17 mouse cellular contexts compared by ENCODE assay signal in the genomic region with DNA sequence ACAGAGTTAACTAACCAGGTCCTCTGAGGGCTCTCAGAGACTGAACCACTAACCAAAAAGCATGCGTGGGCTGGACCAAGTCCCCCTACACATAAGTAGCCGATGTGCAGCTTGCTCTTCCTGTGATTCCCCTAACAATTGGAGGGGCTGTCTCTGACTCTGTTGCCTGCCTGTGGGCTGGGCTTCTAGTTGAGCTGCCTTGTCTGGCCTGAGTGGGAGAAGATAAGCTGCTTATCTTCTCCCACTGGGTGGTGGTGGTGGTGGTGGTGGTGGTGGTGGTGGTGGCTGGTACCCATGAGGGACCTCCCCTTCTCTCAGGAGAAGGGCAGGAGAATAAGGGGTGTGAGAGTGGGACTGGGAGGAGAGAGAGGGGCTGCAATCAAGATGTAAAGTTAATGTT. TPM values are rescaled to one million over a fixed set of nuclear protein-coding genes. Genes with fewer than 3 reads are reported as not detected.
A peak's percentile ranks its signal among the peaks of the same experiment; 100 is the strongest.
DNase-seq lines count a peak whose midpoint lies in the region; ATAC-seq and TF ChIP-seq lines count a peak whose summit lies in the region.
"Had no signal": no experiment of that assay in that cellular context is flagged by ENCODE, and none has a peak within 500 bp of the region (broad histone marks: within the 10 kb centered on the region; RNA-seq: fewer than 3 reads in every experiment).

No protein-coding gene starts in this region.

- no peak overlapping the region for H3K4me3 ChIP-seq in layer of hippocampus, adult 2 months
- H3K4me3 ChIP-seq: forebrain, embryonic 10.5 days; midbrain, embryonic 12.5 days had no signal

- H3K27ac ChIP-seq in layer of hippocampus, adult 2 months = peak overlapping the region; percentile 36; the same call in 1 of the 2 replicates
- H3K27ac ChIP-seq: forebrain, embryonic 10.5 days; midbrain, embryonic 12.5 days had no signal

- TF ChIP-seq CTCF in layer of hippocampus, adult 2 months (conservative IDR thresholded peaks at IDR 0.05) = no peak

- peak; percentile 97 for ATAC-seq in megakaryocyte-erythroid progenitor cell, adult 5-6 weeks (replicated peaks; ENCODE audit: low FRiP score, low TSS enrichment, poor library complexity, severe bottlenecking)
- no peak for ATAC-seq in granulocyte monocyte progenitor cell, adult 5-6 weeks (replicated peaks; ENCODE audit: poor library complexity, severe bottlenecking)

- DNase-seq in layer of hippocampus, adult 2 months (ENCODE audit: low spot score in 2 of 2) = no peak
- DNase-seq in layer of hippocampus, adult 11-12 months (ENCODE audit: low spot score) = no peak
- peak; percentile 64 for DNase-seq in c-Kit-negative CD71-positive TER-119-positive erythroid progenitor cells, embryonic 14.5 days (ENCODE audit: low read depth, low spot score)
- peak; percentile 88 for DNase-seq in liver
- DNase-seq in natural killer cell, adult 2 months (ENCODE audit: low spot score in 2 of 2) = no peak
- no peak for DNase-seq in adipocyte (ENCODE audit: low spot score)
- DNase-seq: adrenal gland, postnatal 25 days; cerebellum, postnatal 25 days; heart, postnatal 14 days; kidney, postnatal 10 days; lung, postnatal 14 days; right cerebral cortex, adult 18-20 months; thymus, adult 2 months had no signal

RNA-seq across cellular contexts. Expression of a gene that starts 11.4 kb away (rescaled TPM):
- total RNA-seq in layer of hippocampus, adult 2 months (2021) = 1 to 10 TPM; 4.0 to 4.4 TPM
- total RNA-seq in megakaryocyte-erythroid progenitor cell, adult 5-6 weeks (2014; fragmentation: Nextera tagmentation) = 21.5 and 29.3 TPM in 2 replicates
- 27.3 and 33.7 TPM in 2 replicates for total RNA-seq in megakaryocyte-erythroid progenitor cell, adult 5-6 weeks (2017)
- 22.9 and 33.9 TPM in 2 replicates for total RNA-seq in granulocyte monocyte progenitor cell, adult 5-6 weeks (2014; fragmentation: Nextera tagmentation)
- total RNA-seq in granulocyte monocyte progenitor cell, adult 5-6 weeks (2017) = 22.4 and 28.9 TPM in 2 replicates

RNA-seq across cellular contexts. Expression of a gene that starts 11.4 kb away (rescaled TPM):
- 10 to 100 TPM; 49.3 to 50.4 TPM for total RNA-seq in layer of hippocampus, adult 2 months (2021)
- 82.0 and 102 TPM in 2 replicates for total RNA-seq in megakaryocyte-erythroid progenitor cell, adult 5-6 weeks (2014; fragmentation: Nextera tagmentation)
- 32.2 and 50.5 TPM in 2 replicates for total RNA-seq in megakaryocyte-erythroid progenitor cell, adult 5-6 weeks (2017)
- total RNA-seq in granulocyte monocyte progenitor cell, adult 5-6 weeks (2014; fragmentation: Nextera tagmentation) = 81.3 and 123 TPM in 2 replicates
- total RNA-seq in granulocyte monocyte progenitor cell, adult 5-6 weeks (2017) = 47.7 and 63.9 TPM in 2 replicates

Comparison
In these comparisons a context has a peak if more than half of its experiments do, and no peak if none do; other contexts are left out.
1. DNase-seq: peak in c-Kit-negative CD71-positive TER-119-positive erythroid progenitor cells, embryonic 14.5 days (single experiment) and liver (single experiment); none in layer of hippocampus, adult 2 months (0 of 2), layer of hippocampus, adult 11-12 months (single experiment), natural killer cell, adult 2 months (0 of 2) and adipocyte (single experiment).
2. RNA of a gene that starts 11.4 kb away (total RNA-seq): 21.5 to 33.7 TPM in megakaryocyte-erythroid progenitor cell, adult 5-6 weeks and 22.4 to 33.9 TPM in granulocyte monocyte progenitor cell, adult 5-6 weeks; 4.0 to 4.4 TPM in layer of hippocampus, adult 2 months; every median in the first group is over 4 times any median in the second.